Mouse (Mus musculus) CH12.LX (cell line): ENCODE measurements around the gene Synj2. TPM values are rescaled to one million over a fixed set of nuclear protein-coding genes. Genes with fewer than 3 reads are reported as not detected.

ENCODE experiments used
- DNase-seq: peaks from one replicate; pipeline ENCODE4 v3.0.0-alpha.2; 2013; ENCODE audit errors: extremely low read depth
- H3K27ac ChIP-seq: 2 replicates; pipeline ENCODE4 v1.5.1; 2012; ENCODE audit warnings: low read depth, mild to moderate bottlenecking, control low read depth, moderate library complexity; ENCODE audit not compliant: insufficient read depth
- H3K27me3 ChIP-seq: replicated peaks from 2 replicates; pipeline ENCODE3; 2012; ENCODE audit warnings: inconsistent platforms
- H3K36me3 ChIP-seq, 2 experiments: replicated peaks in 1 of 2; 2 replicates each; pipeline versions ENCODE3 to v1.6.1; 2012; ENCODE audit warnings: inconsistent platforms in 1 of 2, low read length in 1 of 2, mild to moderate bottlenecking in 1 of 2, mixed read lengths in 1 of 2, moderate library complexity in 1 of 2; ENCODE audit not compliant: control insufficient read depth in 1 of 2, insufficient read depth in 1 of 2
- H3K4me1 ChIP-seq, 2 experiments: 2 replicates each; pipeline ENCODE4 v1.6.1; 2012; ENCODE audit warnings: inconsistent platforms in 1 of 2, moderate library complexity in 1 of 2; ENCODE audit not compliant: insufficient read depth in 2 of 2, control insufficient read depth in 1 of 2
- H3K4me2 ChIP-seq: 2 replicates; pipeline ENCODE4 v1.6.1; 2012; ENCODE audit warnings: low read depth, mild to moderate bottlenecking, control low read depth; ENCODE audit not compliant: poor library complexity, insufficient read depth, severe bottlenecking
- H3K4me3 ChIP-seq, 3 experiments: fragments of 150-350 bp in 1 of 3; sonication (generic) in 1 of 3; replicated peaks in 1 of 3; 2 replicates each; pipeline versions ENCODE3 to v1.5.1; 2011 to 2012; ENCODE audit warnings: low read depth in 2 of 3, low read length in 2 of 3, mild to moderate bottlenecking in 2 of 3, moderate library complexity in 2 of 3, control low read depth in 1 of 3, improper control_type of control experiment in 1 of 3, inconsistent platforms in 1 of 3, mixed read lengths in 1 of 3; ENCODE audit not compliant: poor library complexity in 1 of 3
- H3K79me2 ChIP-seq: replicated peaks from 2 replicates; pipeline ENCODE4 v1.6.1; 2012; ENCODE audit warnings: mild to moderate bottlenecking, moderate library complexity; ENCODE audit not compliant: control insufficient read depth, poor library complexity, insufficient read depth, severe bottlenecking; ENCODE audit errors: extremely low read depth
- H3K9ac ChIP-seq: 2 replicates; pipeline ENCODE4 v1.6.1; 2012; ENCODE audit warnings: low read depth, mild to moderate bottlenecking, control low read depth, moderate library complexity; ENCODE audit not compliant: insufficient read depth
- H3K9me3 ChIP-seq: replicated peaks from 2 replicates; pipeline ENCODE3; 2012; ENCODE audit warnings: low read length, inconsistent platforms, mixed read lengths
- CHD1 ChIP-seq: IDR thresholded peaks from 2 replicates; pipeline ENCODE4 v1.6.1; 2012; ENCODE audit warnings: low read depth, low read length, improper control_type of control experiment, inconsistent platforms
- CTCF ChIP-seq, 2 experiments: IDR thresholded peaks in 1 of 2; conservative IDR thresholded peaks in 1 of 2; 2 replicates each; pipeline ENCODE4 v1.5.1; 2011 to 2012; ENCODE audit warnings: low read depth in 2 of 2, low read length in 2 of 2, improper control_type of control experiment in 1 of 2, inconsistent platforms in 1 of 2, mild to moderate bottlenecking in 1 of 2, moderate library complexity in 1 of 2
- E2F4 ChIP-seq: IDR thresholded peaks from 2 replicates; pipeline ENCODE4 v1.6.1; 2011; ENCODE audit warnings: low read depth, low read length, improper control_type of control experiment; ENCODE audit not compliant: insufficient replicate concordance
- EP300 ChIP-seq: IDR thresholded peaks from 2 replicates; pipeline ENCODE4 v1.6.1; 2011; ENCODE audit warnings: low read length, improper control_type of control experiment
- GABPA ChIP-seq: IDR thresholded peaks from 2 replicates; pipeline ENCODE4 v1.6.1; 2012; ENCODE audit warnings: low read depth, low read length, improper control_type of control experiment, inconsistent platforms; ENCODE audit not compliant: insufficient replicate concordance
- HCFC1 ChIP-seq: IDR thresholded peaks from 2 replicates; pipeline ENCODE4 v1.6.1; 2012; ENCODE audit warnings: low read depth, mild to moderate bottlenecking, inconsistent platforms, low read length, improper control_type of control experiment
- IRF4 ChIP-seq: IDR thresholded peaks from 2 replicates; pipeline ENCODE4 v1.6.1; 2014; ENCODE audit warnings: low read depth, mild to moderate bottlenecking, inconsistent platforms, low read length, improper control_type of control experiment
- JUND ChIP-seq: conservative IDR thresholded peaks from 2 replicates; pipeline ENCODE4 v1.6.1; 2011; ENCODE audit warnings: low read depth, low read length, improper control_type of control experiment
- KAT2A ChIP-seq: IDR thresholded peaks from 2 replicates; pipeline ENCODE4 v1.6.1; 2012; ENCODE audit warnings: low read length, improper control_type of control experiment, inconsistent platforms; ENCODE audit not compliant: insufficient replicate concordance
- MAFK ChIP-seq: IDR thresholded peaks from 2 replicates; pipeline ENCODE4 v1.6.1; 2011; ENCODE audit warnings: low read length, improper control_type of control experiment; ENCODE audit not compliant: insufficient replicate concordance
- MAX ChIP-seq: IDR thresholded peaks from 2 replicates; pipeline ENCODE4 v1.6.1; 2011; ENCODE audit warnings: low read length, improper control_type of control experiment
- MAZ ChIP-seq: IDR thresholded peaks from 2 replicates; pipeline ENCODE4 v1.6.1; 2012; ENCODE audit warnings: low read depth, mild to moderate bottlenecking, inconsistent platforms, low read length, improper control_type of control experiment, moderate library complexity
- MXI1 ChIP-seq: IDR thresholded peaks from 2 replicates; pipeline ENCODE4 v1.6.1; 2011; ENCODE audit warnings: mild to moderate bottlenecking, low read depth, low read length, improper control_type of control experiment
- NELFE ChIP-seq: IDR thresholded peaks from 2 replicates; pipeline ENCODE4 v1.6.1; 2011; ENCODE audit warnings: low read depth, low read length, improper control_type of control experiment
- NRF1 ChIP-seq: IDR thresholded peaks from 2 replicates; pipeline ENCODE4 v1.6.1; 2014; ENCODE audit warnings: low read depth, mild to moderate bottlenecking, inconsistent platforms, low read length, improper control_type of control experiment, moderate library complexity
- POLR2A ChIP-seq: IDR thresholded peaks from 2 replicates; pipeline ENCODE4 v1.6.1; 2011; ENCODE audit warnings: low read depth, mild to moderate bottlenecking, improper control_type of control experiment, low read length
- POLR2AphosphoS2 ChIP-seq: IDR thresholded peaks from 2 replicates; pipeline ENCODE4 v1.6.1; 2011; ENCODE audit warnings: low read depth, low read length, improper control_type of control experiment
- RAD21 ChIP-seq: IDR thresholded peaks from 2 replicates; pipeline ENCODE4 v1.6.1; 2011; ENCODE audit warnings: low read depth, mild to moderate bottlenecking, low read length, improper control_type of control experiment, moderate library complexity
- RCOR1 ChIP-seq: conservative IDR thresholded peaks from 2 replicates; pipeline ENCODE4 v1.6.1; 2012; ENCODE audit warnings: low read depth, mild to moderate bottlenecking, inconsistent platforms, low read length, improper control_type of control experiment
- SIN3A ChIP-seq: IDR thresholded peaks from 2 replicates; pipeline ENCODE4 v1.6.1; 2012; ENCODE audit warnings: low read length, improper control_type of control experiment, inconsistent platforms
- SMC3 ChIP-seq: IDR thresholded peaks from 2 replicates; pipeline ENCODE4 v1.6.1; 2011; ENCODE audit warnings: low read depth, low read length, improper control_type of control experiment
- TBP ChIP-seq: conservative IDR thresholded peaks from 2 replicates; pipeline ENCODE4 v1.6.1; 2011; ENCODE audit warnings: low read depth, low read length, improper control_type of control experiment
- TCF12 ChIP-seq: IDR thresholded peaks from 2 replicates; pipeline ENCODE4 v1.6.1; 2014; ENCODE audit warnings: low read depth, mild to moderate bottlenecking, inconsistent platforms, low read length, improper control_type of control experiment
- USF1 ChIP-seq: IDR thresholded peaks from 2 replicates; pipeline ENCODE4 v1.6.1; 2014; ENCODE audit warnings: low read depth, mild to moderate bottlenecking, inconsistent platforms, low read length, improper control_type of control experiment
- ZMIZ1 ChIP-seq: IDR thresholded peaks from 2 replicates; pipeline ENCODE4 v1.6.1; 2012; ENCODE audit warnings: low read depth, mild to moderate bottlenecking, inconsistent platforms, low read length, improper control_type of control experiment
- ZNF384 ChIP-seq: IDR thresholded peaks from 2 replicates; pipeline ENCODE4 v1.6.1; 2012; ENCODE audit warnings: low read depth, low read length, improper control_type of control experiment, inconsistent platforms
- dilution Hi-C: fragments of 300-500 bp; cut with MboI; formaldehyde crosslinking; loops from 2 replicates; pipeline ENCODE4 v1.14.3; 2020; ENCODE audit warnings: low sequenced_read_pairs; ENCODE audit not compliant: extremely low pct_unique_long_range_greater_than_20kb, extremely low pct_ligation_motif_present
- in situ Hi-C: fragments of 300-500 bp; cut with MboI; formaldehyde crosslinking; loops from 3 replicates; pipeline ENCODE4 v1.14.3; 2019; ENCODE audit warnings: low sequenced_read_pairs, low pct_ligation_motif_present, low pct_unique_long_range_greater_than_20kb, mixed read lengths
- polyA plus RNA-seq: library from polyadenylated mRNA; unstranded; fragments of >175 nt; gene quantifications from 2 replicates; pipeline ENCODE4 v1.2.1, GENCODE M21; 2012; ENCODE audit warnings: low read depth; ENCODE audit not compliant: insufficient read length
- total RNA-seq, 2 experiments: library from RNA; depleted of rRNA; stranded (reverse); fragments of 300-350 nt in 1 of 2; fragments of >200 nt in 1 of 2; gene quantifications; 2 replicates each; pipeline ENCODE4 v1.2.3; 2012 to 2014

Synj2 gene
- total and polyA plus RNA-seq, 3 experiments = 5.3 to 10.9 (median 6.8) TPM

- H3K4me3 ChIP-seq = peak overlapping the region in 1 of 3 experiments; percentile 25
- peaks cover 0 to 41% of the 10 kb centered on the region in 2 experiments for H3K36me3 ChIP-seq
- H3K27me3 ChIP-seq = no peaks in the 10 kb centered on the region
- H3K9me3 ChIP-seq = peaks cover 3% of the 10 kb centered on the region
- H3K79me2 ChIP-seq = no peaks in the 10 kb centered on the region
- H3K9ac ChIP-seq = no peak overlapping the region
- dilution Hi-C loops (no loop called here), in situ Hi-C loops (no loop called here)
- H3K4me2 ChIP-seq = no peak overlapping the region
- TF ChIP-seq MAFK (no peak), TBP (no peak), KAT2A (no peak), NRF1 (no peak), ZNF384 (no peak), RAD21 (no peak), HCFC1 (no peak), SMC3 (no peak), MXI1 (no peak), CTCF (conservative IDR thresholded peaks at IDR 0.05 in 1 of 2, IDR thresholded peaks at IDR 0.05 in 1 of 2; ENCODE audit: low read depth in 2 of 2, low read length in 2 of 2) (no peak), GABPA (no peak), TCF12 (no peak), JUND (no peak), POLR2A (no peak), EP300 (no peak), MAZ (no peak)
- TF ChIP-seq, all 38 proteins: peak for 0
- no peak overlapping the region for H3K27ac ChIP-seq
- H3K4me1 ChIP-seq = peaks cover 23 to 74% of the 10 kb centered on the region in 2 experiments
- DNase-seq = no peak
Measured at GRCm38 (mm10) chr17:5985271-5985670, 44.2 kb downstream of the Synj2 start.

- H3K4me3 ChIP-seq = no peak overlapping the region
- no peak overlapping the region for H3K27ac ChIP-seq
- no peak overlapping the region for H3K9ac ChIP-seq
- TF ChIP-seq USF1 (no peak), SIN3A (no peak), IRF4 (no peak), ZNF384 (no peak), NELFE (no peak), ZMIZ1 (no peak), E2F4 (no peak), POLR2A (no peak), MAZ (no peak), POLR2AphosphoS2 (no peak), MAX (no peak), TCF12 (no peak), CHD1 (no peak), RCOR1 (no peak)
- H3K79me2 ChIP-seq = no peaks in the 10 kb centered on the region
- dilution Hi-C loops (no loop called here), in situ Hi-C loops (no loop called here)
- H3K27me3 ChIP-seq = no peaks in the 10 kb centered on the region
- no peak overlapping the region for H3K4me2 ChIP-seq
- peaks cover 3% of the 10 kb centered on the region for H3K9me3 ChIP-seq
- H3K4me1 ChIP-seq = peaks cover 21 to 69% of the 10 kb centered on the region in 2 experiments
- peaks cover 0 to 49% of the 10 kb centered on the region in 2 experiments for H3K36me3 ChIP-seq
- no peak for DNase-seq
Measured at GRCm38 (mm10) chr17:5987271-5988056, 46.4 kb downstream of the Synj2 start.
